Mouse (Mus musculus): Measurements from ENCODE around the gene Spdl1. TPM values are rescaled to one million over a fixed set of nuclear protein-coding genes. Genes with fewer than 3 reads are reported as not detected.

Spdl1 gene
- polyA plus RNA-seq (2012; rRNA removed) = 0.56 and 1.3 TPM in 2 replicates

DNA sequence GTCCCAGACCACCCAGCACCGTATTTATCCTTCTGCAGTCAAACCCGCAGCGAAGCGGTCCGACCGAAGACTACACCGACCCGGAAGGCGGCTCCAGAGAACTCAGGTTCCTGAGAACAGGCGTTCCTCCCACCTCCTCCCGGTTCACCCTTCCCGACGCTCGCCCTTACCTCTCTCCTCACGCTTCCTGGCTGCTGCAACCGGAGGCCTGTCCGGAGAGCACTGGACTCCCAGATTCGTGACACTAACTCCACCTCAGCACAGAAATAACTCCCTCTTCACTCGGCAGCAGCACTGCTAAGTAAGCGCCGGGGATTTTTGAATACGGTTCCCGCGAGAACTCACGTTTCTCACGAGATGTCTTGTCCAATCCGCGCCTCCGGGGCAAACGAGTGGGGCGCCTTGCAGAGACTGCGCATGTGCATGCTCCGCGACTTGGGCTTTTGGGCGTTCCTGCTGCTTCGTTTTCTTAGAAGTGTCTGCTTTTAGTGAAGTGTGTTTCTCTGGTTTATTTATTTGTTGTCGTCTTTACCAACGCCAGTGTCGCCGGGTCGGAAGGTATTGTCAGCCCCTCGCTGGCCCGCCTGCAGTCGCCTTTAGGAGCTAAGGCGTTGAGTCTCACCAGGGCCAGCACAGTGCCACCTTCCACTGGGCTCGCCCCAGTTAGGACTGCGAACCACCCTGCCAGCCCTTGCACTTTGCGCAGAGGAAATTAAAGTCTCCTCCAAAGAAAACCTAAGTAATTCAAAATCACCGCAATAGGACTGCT lies at the start of gene Spdl1:
Gene Spdl1 (minus strand): TSS at position 324 of the 769 bp plus-strand sequence.

GRCm38 (mm10) chr11:34783587-34784043 lies 49.8 kb downstream of the Spdl1 start, which contains the start of gene Dock2:
Gene Dock2 (minus strand): TSS chr11:34783892.

Other genes with a start within 250 kb of the Spdl1 start
- 1.3 and 1.7 TPM in 2 replicates for gene Dock2, start 49.7 kb downstream of the Spdl1 start, polyA plus RNA-seq (2012; rRNA removed)